Mouse (Mus musculus) frontal cortex, postnatal 25 days (tissue): ENCODE data around the gene Cadm2.

Source experiments
- DNase-seq, 2 experiments: peaks; one replicate each; pipeline ENCODE4 v3.0.0; 2022; ENCODE audit warnings: low spot score in 2 of 2

The Cadm2 gene

DNA sequence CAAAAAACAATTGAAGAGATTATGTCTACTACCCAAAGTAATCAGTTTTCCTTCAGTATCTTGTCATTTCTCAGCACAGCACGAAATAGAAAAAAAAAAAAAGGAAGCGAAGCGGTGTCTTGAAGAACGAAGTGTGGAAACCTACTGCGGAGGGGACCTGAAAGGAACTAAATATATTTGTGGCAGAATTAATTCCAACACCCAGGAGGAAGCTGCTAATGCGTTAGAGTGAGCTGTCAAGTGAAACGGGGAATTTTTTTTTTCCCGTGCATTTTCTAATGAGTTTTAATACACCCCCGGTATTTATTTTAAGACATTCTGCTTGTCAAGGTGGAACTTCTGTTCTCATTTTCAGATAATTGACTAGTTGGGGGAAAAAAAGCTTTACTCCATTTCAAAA lies 111.6 kb downstream of the Cadm2 start:
- no peak for DNase-seq

DNA sequence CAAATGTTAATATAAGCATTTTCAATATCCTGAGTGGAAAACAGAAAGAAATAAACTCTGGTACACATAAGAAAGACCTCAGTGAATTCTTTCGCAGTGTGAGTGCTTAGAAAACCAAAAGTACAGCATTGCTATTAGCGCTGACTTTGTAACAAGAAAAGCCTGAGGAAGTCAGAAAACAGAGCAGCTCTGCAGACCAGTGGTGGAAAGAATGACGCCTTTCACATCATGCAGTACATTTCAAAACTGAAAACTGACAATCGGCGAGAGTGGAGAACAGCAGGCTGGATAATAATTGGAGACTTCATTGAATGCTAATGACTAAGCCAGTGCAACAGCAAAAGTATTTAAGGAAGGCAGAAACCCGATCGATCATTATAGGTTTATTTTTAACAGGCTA lies 138.2 kb downstream of the Cadm2 start:
- no peak for DNase-seq

DNA sequence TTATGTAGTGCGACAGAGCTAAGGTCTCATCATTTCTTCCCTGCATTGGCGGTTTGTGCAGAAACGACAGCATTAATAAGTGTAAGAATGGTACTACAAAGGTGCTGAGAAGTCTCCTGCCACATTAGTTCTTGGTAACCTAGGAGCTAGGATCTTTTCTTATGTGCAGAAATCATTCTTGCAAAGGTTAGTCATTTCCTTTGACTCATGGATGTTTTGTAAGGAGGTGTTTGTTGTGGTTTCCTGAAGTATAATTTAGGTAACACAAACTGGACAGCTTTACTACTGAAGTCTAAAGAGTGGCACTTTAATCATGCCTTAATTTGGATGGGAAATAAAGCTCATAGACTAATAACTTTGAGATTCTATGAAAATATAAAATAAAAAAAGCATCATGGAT lies 153.7 kb downstream of the Cadm2 start:
- DNase-seq = no peak

DNA sequence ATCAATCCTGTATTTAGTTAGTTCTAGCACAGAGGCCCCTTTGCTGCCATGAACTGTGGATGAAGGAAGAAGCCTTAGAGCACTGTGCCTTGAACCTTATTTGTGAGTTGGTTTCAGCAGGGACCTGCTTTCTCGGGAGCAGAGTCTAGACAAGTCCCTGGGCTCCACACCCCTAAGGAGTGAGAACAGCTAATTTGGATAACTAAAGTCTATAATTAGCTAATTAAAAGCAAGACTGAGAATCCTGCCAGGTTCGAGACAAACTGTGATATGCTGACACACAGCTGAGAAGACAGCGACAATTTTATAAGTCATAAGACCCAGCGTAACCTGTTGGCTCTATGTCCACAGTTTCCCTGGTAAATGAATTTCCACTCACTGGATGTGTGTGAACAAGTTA lies 184.4 kb downstream of the Cadm2 start:
- no peak for DNase-seq

DNA sequence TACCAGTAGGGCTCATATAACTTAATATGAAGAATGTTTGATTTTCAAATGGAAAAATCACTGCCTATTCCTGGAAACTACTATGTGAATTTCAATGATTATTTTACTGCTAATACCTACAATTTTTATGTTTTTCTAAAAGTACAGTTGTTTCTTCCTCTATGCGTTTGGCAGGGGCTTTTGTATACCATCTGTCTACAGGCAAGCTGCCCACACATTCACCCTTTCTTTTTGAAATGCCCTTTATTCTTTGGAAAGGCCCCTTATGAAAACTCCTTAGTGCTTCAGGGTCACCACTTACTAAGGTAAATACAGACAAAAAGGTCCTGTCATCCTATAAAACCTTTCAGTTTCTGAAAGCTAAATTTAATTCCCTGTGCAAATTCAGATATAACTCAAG lies 195.3 kb downstream of the Cadm2 start:
- no peak for DNase-seq

DNA sequence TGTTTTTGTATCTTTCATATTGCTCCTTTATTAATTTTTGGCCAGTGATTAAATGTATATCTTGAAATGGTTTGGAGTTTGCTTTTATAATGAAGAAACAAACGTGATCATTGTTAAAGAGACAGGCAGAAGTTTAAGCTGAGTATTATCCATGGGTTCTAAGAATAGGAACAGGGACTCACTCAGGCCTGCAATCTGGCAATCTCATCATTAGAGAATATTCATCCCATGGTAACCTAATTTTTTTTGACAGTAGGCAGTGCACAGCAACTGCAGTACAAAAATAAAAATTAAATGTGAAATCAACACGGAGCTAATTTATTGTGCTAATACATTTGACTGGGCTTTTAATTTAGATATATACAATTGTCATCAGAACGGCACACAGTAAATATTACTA lies 209.8 kb downstream of the Cadm2 start:
- no peak for DNase-seq

DNA sequence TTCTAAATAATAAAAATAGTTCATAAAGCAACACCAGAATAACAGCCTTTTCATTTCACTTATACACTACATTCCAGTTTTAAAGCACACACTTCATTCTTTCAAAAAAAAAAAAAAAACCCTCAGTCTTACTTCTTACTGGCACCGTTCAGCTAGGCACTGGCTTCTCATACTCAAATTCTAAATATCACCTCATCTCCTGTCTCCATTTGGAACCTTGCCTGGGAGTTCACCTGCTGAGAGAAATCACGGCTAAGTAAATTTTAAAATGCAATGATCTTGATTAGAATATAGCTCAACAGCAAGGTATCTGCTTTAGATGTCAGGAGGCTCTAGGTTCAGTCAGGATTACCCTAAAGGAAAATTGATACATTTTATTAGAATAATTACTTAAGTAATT lies 210.2 kb downstream of the Cadm2 start:
- no peak for DNase-seq

DNA sequence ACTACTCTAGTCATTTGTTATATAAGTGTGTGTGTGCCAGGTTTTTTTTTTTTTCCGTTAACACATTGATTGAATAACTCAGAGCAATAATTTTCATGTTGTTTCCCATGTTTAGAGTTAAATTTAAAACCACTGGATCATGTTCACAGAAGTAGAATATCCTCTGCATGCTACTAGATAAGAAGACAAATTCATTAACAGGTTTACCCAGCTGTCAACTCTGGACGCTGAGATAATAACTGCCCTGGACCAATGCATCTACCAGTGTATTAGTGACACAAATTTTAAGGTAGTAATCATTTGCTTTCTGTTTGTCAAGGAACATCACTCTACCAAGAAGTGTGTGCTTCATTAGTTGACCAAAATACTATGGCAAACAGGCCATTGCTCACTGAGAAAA lies 253.0 kb downstream of the Cadm2 start:
- no peak for DNase-seq

DNA sequence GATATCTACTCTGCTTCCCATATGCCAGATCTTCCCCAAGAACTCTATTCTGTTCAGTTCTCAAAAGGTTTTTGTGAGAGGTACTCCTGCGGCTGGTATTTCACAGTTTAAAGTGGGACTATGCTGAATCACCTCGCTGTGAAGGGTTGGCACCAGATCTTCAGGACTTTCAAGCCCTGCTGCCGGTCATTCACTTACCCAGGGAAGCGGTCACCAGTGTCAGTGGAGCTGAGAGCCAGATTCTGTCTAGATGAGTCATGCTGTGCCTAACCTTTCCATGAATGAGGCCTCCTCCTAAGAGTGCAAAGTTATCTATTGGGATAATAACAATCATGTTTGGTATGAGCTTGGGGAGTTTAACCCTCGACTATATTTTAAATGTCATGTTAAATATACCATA lies 272.7 kb downstream of the Cadm2 start:
- no peak for DNase-seq

DNA sequence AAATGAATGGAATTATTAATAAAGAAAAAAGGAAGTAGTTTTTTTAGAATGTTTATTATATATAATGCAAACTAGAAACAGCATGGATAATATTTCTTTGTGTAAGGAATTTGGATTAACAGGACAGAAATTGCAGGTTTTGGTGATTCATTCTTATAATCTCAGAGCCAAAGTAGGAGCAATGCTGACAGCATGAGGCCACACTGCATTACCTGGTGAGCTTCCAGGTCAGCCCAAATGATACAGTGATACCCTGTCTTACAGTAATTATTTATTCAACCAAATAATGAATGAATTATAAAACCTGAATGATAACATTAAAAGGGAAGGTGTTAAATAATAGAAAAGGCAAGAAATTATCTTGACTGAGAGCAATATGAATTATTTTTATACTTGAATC lies 273.1 kb downstream of the Cadm2 start:
- no peak for DNase-seq

DNA sequence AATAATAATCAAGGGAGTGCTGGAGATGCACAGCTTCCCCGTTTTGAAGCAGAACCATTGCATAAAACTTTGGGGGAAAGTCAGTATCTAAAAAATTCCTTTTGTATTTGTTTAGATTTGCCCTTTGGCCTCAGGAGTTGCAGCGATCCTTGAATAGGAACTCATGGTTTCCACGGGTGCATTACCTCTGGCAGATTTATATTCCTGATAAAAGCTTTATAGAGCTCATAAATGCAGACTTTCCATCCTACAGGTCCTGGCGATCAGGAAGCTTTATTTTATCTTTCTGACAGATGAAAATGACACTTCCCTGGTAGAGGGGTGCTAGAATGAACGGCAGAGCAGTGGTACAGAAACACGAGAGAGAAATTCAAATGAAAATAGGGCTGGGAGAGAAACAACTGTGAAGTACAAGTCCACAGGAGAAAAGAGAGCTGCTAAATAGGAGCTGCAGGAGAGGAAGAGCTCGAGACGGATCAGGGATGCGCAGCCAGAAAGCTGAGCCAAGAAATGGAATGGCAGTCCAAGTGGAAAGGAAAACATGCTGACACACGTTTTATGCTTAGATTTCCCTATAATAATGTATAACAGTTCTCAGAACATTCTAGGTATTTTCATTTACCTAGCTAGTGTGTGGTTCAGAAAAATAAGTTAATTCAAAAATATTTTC lies 274.0 kb downstream of the Cadm2 start:
- no peak for DNase-seq

DNA sequence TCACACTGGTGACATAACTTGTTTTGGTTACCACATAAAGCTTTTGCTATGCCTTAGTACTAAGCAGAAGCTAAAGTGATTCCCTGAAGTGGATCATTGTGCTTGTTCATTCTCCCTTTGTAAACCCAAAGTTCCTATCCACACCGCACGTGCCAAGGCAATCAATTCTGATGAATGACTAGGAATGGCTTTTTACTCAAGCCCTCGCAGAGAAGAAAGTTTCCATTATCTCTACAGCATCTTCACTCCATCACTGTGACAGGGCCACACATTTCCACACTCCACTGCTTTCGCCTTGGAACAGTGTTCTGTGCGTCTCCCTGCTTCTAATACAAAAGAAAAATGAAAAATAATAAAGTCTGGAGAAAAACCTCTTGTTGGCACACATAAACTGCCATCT lies 276.5 kb downstream of the Cadm2 start:
- DNase-seq = no peak

DNA sequence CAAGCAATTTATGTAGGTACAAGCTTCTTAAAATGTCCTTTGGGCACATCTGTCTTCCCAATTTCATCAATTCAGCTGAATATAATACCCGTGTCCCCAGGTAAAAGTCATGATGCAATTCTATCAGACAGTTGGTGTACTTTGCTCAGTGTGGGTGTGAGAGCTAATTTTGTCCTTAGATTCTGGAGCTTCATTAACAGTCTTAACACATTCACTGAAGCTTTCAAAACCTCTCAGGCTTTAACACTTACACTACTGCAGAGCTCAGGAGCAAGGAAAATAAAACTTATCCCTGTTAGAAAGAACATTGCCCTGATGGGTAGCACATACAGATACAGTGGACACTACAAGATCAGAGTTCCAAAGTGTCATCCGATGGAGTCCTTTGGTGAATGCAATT lies 309.7 kb downstream of the Cadm2 start:
- DNase-seq = no peak

DNA sequence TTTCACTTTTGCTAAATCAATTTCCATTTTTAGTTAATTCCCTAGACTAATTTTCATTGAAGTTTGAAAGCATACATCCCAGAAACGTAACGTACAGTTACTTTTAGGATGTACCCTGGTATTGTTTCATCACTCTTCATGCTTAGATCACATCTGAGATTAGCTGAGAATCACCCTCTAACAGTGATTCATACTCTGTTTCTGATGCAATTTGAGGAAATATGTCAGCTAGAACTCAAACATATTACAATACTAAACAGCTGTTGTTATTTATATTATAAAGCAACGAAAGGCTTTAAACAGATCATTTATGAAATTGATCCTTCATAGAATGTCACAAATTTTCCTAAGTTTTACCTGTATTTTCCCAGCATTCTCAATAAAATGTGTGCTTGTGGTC lies 336.0 kb downstream of the Cadm2 start:
- DNase-seq = no peak

DNA sequence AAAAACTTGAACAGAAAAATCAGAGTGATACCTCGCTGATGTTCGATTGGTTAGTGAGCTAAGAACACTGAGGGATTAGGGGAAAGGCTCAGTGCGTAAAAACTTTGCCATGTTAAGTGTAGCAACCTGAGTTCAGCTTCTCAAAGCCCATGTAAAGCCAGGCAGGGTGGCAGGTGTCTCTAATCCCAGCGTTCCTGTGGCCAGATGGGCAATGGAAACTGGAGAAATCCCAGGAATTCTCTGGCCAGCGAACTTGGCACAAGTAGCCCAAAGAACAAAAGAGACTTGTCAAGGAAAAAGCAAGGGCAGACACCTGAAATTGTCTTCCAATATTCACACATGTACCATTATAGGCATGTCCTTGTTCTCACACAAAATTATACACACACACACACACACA lies 377.1 kb downstream of the Cadm2 start:
- DNase-seq = no peak

DNA sequence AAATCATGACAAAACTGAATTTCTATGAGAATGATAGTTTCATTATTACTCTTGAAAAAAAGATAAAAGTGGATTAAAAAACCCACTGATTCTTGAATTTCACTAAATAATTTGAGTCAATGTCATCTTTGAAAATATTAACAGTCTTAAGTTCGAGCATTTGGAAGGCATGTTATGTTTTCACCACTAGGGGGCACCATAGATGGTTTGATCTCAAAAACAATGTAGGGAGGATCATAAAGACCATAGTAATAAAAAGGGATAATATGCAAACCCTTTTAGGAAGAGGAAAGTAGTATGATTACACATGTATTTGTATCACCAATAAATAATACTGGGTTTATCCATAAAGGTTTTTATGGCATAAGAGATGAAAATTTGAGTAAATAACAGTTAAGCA lies 385.8 kb downstream of the Cadm2 start:
- DNase-seq = no peak

DNA sequence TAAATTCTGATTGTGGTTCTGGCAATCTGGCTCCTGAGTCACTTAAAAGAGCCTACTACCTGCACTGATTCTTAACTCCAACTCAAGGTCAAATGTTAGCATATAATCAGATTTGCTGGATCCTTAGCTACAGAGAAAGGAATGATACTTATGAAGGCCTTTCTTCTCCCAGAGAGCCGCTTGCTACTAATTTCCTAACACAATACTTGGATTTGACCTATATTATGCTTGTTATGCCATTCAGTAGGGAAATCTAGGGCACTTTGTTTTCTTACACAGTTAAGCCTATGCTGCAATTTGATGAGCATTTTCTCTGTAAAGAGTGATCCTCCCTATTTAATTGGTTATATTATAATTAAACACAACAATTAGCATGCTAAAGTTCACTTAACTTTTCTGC lies 394.0 kb downstream of the Cadm2 start:
- no peak for DNase-seq

DNA sequence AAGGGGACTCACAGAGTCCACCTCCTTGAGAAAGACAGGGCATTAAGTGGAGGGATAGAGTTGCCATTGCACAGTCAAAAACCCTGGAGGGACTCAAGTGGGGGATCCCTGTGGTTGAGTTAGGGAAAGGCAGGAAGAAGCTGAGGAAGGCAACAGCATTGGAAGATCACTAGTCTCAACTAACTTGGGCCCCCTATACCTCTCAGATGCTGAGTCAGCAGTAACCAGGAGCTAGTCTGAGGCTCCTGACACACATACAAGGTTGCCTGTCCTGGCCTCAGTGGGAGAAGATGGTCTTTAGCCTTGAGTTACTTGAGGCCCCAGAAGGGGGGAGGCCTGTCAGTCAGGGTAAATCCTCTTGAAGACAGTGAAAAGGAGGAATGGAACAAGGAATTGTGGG lies 417.4 kb downstream of the Cadm2 start:
- DNase-seq = no peak

DNA sequence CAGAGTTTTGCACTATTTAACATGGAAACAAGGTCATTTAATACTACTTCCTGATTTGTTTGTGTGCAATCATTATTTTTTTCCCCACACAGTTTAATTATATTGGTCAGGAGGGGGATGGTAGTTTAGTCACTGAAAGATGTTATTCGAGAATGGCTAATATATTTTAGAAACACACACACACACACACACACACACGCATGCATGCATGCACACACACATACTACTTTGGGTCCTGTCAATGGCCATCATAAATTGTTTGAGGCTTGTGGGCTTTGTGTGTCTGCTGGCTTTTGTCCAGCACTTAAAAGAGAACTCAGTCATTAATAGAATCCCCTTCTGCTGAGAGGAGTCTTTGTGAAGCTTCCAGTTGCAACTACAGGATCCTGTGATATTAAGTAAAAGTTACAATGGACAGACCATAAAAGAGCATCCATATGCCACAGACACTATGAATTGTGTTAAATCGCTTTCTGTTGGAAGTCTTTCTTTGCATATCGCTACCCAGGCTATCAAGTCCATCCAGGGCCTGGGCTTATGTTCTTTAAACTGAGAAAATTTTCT lies 427.8 kb downstream of the Cadm2 start:
- DNase-seq = no peak

DNA sequence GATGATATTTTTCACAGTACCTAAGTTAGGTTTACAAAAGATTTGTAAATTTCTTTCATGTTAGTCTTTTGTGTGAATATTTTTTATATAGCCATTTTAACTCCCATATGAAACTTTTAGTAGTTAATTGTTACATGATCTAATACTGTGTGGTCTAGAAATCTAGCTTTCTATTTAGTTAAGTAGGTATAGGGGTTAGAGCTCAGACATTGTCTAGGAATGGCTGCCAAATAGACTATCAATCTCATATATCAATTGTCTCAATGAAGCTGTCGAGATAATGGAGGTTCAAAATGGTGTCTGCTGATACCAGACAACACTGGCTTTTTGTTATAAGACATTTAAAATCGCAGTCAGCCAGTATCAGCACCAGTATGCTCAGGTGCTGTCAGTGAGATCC lies 428.3 kb downstream of the Cadm2 start:
- no peak for DNase-seq

DNA sequence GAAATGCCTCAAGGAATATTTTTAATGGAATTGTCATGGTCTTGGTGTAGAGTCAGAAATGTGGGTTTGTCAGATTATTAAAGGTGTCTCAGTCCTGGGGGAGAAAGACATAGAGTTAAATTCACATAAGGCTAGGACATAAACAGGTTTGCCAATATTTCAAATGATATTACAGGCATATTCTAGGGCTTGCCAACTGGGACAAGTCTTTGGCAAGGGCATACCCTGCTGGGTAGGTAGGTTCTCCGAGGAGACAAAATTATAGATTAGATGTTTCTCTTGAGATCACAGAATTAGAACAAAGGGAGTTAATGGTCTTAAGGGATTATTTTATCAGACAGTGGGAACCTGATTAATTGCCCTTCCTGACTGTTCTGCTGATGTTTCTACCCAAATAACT lies 434.4 kb downstream of the Cadm2 start:
- no peak for DNase-seq

DNA sequence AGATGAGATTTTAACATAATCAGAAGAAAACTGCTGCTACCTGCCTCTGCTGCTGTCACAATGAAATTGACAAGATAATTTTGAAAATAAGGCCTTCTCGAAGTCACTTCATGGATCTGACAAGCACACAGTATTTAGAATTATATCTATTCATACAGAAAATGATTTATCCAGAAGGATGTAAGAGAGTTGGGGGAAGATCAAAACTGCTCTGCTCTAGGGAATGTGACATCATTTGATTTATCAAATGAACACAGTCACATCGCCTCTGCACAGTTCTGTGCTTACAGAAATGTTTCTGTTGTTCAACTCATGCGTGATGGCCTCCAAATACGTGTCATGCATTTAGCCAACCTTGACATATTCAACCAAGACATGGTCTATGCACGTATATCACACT lies 437.8 kb downstream of the Cadm2 start:
- no peak for DNase-seq

DNA sequence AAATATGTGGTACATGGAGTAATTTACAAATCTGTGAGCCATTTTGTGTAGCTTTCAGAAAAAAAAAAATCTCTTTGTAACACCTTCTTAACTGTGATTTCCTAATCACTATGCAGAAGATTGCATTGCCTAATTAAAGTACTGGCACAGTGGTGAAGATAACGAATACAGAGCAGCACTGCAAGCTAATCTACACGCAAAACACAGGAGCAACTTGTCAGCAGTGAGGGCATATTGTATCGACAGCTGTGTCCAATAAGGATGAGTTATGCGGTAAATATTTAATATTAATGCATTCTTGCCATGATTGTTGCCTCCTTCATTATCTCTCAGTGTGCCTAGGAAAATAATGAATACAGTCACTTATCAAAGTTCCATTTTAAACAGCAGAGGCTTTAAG lies 445.3 kb downstream of the Cadm2 start:
- no peak for DNase-seq

DNA sequence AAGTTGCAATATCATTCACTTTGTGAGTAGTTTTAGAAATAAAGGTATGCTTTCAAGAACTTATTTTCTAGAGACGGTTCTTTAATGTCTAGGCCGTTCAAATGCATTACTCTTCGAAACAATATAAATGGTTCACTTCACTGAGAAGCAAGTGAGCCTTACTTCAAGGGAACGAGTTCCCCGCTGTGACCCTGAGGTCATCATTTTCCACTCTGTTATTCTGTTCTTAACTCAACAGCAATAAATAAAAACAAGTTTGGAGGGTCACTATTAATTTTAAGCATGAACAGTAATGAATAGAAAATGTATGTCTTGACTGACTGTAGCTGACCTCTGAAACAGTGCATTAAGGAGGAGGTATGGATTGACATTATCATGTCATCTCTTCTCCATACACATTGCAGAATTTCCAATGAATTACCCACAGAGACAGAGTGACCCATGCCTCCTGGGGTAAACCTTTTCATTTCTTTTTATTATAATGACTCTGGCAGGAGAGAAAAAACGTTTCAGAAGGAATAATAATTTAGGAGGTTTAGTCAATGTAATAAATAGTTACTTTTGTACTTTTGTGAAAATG lies 458.4 kb downstream of the Cadm2 start:
- DNase-seq = no peak
